Mouse (Mus musculus): ENCODE results near the gene Olfr397.

Gene Olfr397

GRCm38 (mm10) chr11:73960517-73960916 lies at the start of gene Olfr397:
Gene Olfr397 (plus strand): TSS chr11:73960817.
- no peak for DNase-seq (ENCODE audit: low spot score in 2 of 2)

- no peak for DNase-seq (ENCODE audit: low spot score in 2 of 2)
Measured at GRCm38 (mm10) chr11:73936377-73936776, 24.2 kb upstream of the Olfr397 start, which contains the start of gene Olfr23. Gene Olfr23 (plus strand): TSS chr11:73936677.

GRCm38 (mm10) chr11:73990307-73990706 lies 29.7 kb downstream of the Olfr397 start, which contains the start of gene Olfr398:
Gene Olfr398 (minus strand): TSS chr11:73990407.
- DNase-seq (ENCODE audit: low spot score in 2 of 2): no peak

GRCm38 (mm10) chr11:73993115-73993514 lies 32.5 kb downstream of the Olfr397 start:
- no peak for DNase-seq (ENCODE audit: low spot score in 2 of 2)

All from spleen, postnatal 10 days (tissue).